Mouse (Mus musculus): ENCODE measurements around the gene Gpr18. TPM values are rescaled to one million over a fixed set of nuclear protein-coding genes. Genes with fewer than 3 reads are reported as not detected.

The Gpr18 gene
- total RNA-seq, 2 experiments from 2014 or later = not detected

- intact Hi-C loops (cut with DNase I) = no loop called here
- no peak for DNase-seq
Measured at GRCm38 (mm10) chr14:121949897-121950296, 34.3 kb upstream of the Gpr18 start.

GRCm38 (mm10) chr14:121949436-121949835 is 33.9 kb upstream of the Gpr18 start:
- intact Hi-C loops (cut with DNase I) = no loop called here
- DNase-seq = no peak

- intact Hi-C loops (cut with DNase I) = no loop called here
- DNase-seq = no peak
Measured at GRCm38 (mm10) chr14:121947966-121948365, 32.4 kb upstream of the Gpr18 start.

GRCm38 (mm10) chr14:121947201-121947760 is 31.7 kb upstream of the Gpr18 start:
- intact Hi-C loops (cut with DNase I) = no loop called here

GRCm38 (mm10) chr14:121946728-121947127 is 31.1 kb upstream of the Gpr18 start:
- intact Hi-C loops (cut with DNase I) = no loop called here

More at GRCm38 (mm10) chr14:121947201-121947760, 31.7 kb upstream of the Gpr18 start:
- DNase-seq = no peak

GRCm38 (mm10) chr14:121946131-121946530 is 30.6 kb upstream of the Gpr18 start:
- no peak for DNase-seq
- intact Hi-C loops (cut with DNase I) = no loop called here

More at GRCm38 (mm10) chr14:121946728-121947127, 31.1 kb upstream of the Gpr18 start:
- no peak for DNase-seq

- no peak for DNase-seq
- intact Hi-C loops (cut with DNase I) = no loop called here
Measured at GRCm38 (mm10) chr14:121939582-121939981, 24.0 kb upstream of the Gpr18 start.

GRCm38 (mm10) chr14:121938256-121939191 is 22.9 kb upstream of the Gpr18 start:
- no peak for DNase-seq
- intact Hi-C loops (cut with DNase I) = no loop called here

- DNase-seq = no peak
- intact Hi-C loops (cut with DNase I) = no loop called here
Measured at GRCm38 (mm10) chr14:121937601-121938255, 22.1 kb upstream of the Gpr18 start.

- DNase-seq = no peak
Measured at GRCm38 (mm10) chr14:121936856-121937255, 21.3 kb upstream of the Gpr18 start.

GRCm38 (mm10) chr14:121936356-121936755 is 20.8 kb upstream of the Gpr18 start:
- DNase-seq = no peak
- intact Hi-C loops (cut with DNase I) = no loop called here

More at GRCm38 (mm10) chr14:121936856-121937255, 21.3 kb upstream of the Gpr18 start:
- intact Hi-C loops (cut with DNase I) = no loop called here

GRCm38 (mm10) chr14:121934597-121934946 is 19.0 kb upstream of the Gpr18 start:
- intact Hi-C loops (cut with DNase I) = no loop called here
- DNase-seq = no peak

GRCm38 (mm10) chr14:121933906-121934596 is 18.5 kb upstream of the Gpr18 start:
- no peak for DNase-seq
- intact Hi-C loops (cut with DNase I) = no loop called here

GRCm38 (mm10) chr14:121932180-121932579 is 16.6 kb upstream of the Gpr18 start:
- intact Hi-C loops (cut with DNase I) = no loop called here
- DNase-seq = no peak

GRCm38 (mm10) chr14:121931594-121931993 is 16.0 kb upstream of the Gpr18 start:
- intact Hi-C loops (cut with DNase I) = loop anchor here (2.0 kb wide), 1 partner anchor 129 kb away; no protein-coding TSS in a partner anchor
- DNase-seq = no peak

- intact Hi-C loops (cut with DNase I) = loop anchor here (2.0 kb wide), 1 partner anchor 130 kb away; no protein-coding TSS in a partner anchor
Measured at GRCm38 (mm10) chr14:121930731-121931383, 15.3 kb upstream of the Gpr18 start.

GRCm38 (mm10) chr14:121929243-121929951 is 13.8 kb upstream of the Gpr18 start:
- intact Hi-C loops (cut with DNase I) = loop anchor here (10.0 kb wide), 1 partner anchor 205 kb away; no protein-coding TSS in a partner anchor
- no peak for DNase-seq

More at GRCm38 (mm10) chr14:121930731-121931383, 15.3 kb upstream of the Gpr18 start:
- DNase-seq = no peak

- peak; percentile 37 for DNase-seq
- intact Hi-C loops (cut with DNase I) = loop anchor here (10.0 kb wide), 1 partner anchor 206 kb away; no protein-coding TSS in a partner anchor
Measured at GRCm38 (mm10) chr14:121928375-121929137, 13.0 kb upstream of the Gpr18 start.

Measured in left cerebral cortex, postnatal 4 days (tissue).